Mouse (Mus musculus): Measurements from ENCODE around the gene Bbs4. TPM values are rescaled to one million over a fixed set of nuclear protein-coding genes. Genes with fewer than 3 reads are reported as not detected.
"Not testable (repeated sequence)": the region's sequence is repeated elsewhere in the genome, so short reads cannot be mapped to it uniquely, and the experiment has no call there.

Bbs4 gene
- polyA plus RNA-seq (2015; fragmentation: Nextera tagmentation; extraction: Ambion mirVana), result 33.9 and 34.8 TPM in 2 replicates

DNA sequence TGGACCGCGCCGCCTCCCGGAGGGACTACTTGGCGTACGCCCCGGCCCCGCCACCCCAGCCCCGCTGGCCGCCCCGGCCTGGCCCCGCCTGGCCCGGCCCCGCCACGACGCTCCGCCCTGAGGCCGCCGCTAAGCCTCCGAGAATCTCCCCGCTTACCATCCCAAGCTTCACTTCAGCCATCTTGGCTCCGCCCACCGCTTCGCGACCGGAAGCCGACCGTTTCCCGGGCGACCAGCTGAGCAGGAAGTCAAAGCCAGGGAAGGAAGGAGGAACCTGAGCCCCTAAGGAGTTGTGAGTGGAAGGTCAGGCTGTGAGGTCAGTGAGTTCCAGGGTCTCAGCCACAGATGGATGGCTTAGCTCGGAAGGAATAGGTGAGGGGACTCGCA lies at the start of gene Bbs4:
TSS of gene Bbs4 (minus strand) at position 256 of the 387 bp plus-strand sequence.
- no peaks in the 10 kb centered on the region for H3K36me3 ChIP-seq
- H3K4me3 ChIP-seq, result peak within 1 kb of the TSS; percentile 74
- under 1% methylated on average over 31 of the region's 32 CpGs for WGBS
- peak within 1 kb of the TSS; percentile 91 for H3K9ac ChIP-seq
- H3K9me3 ChIP-seq, result no peaks in the 10 kb centered on the region
- H3K4me2 ChIP-seq, result peak within 1 kb of the TSS; percentile 69
- H3K27me3 ChIP-seq, result no peaks in the 10 kb centered on the region
- peak; percentile 93 for ATAC-seq (ENCODE audit: low read depth)
- H3K27ac ChIP-seq (replicated peaks), result peak within 1 kb of the TSS; percentile 88
- peaks cover 13% of the 10 kb centered on the region for H3K4me1 ChIP-seq (replicated peaks)

GRCm38 (mm10) chr9:59389086-59389485 lies 35.8 kb upstream of the Bbs4 start:
- no peak overlapping the region for H3K4me3 ChIP-seq
- H3K9ac ChIP-seq, result no peak overlapping the region
- no peaks in the 10 kb centered on the region for H3K4me1 ChIP-seq (replicated peaks)
- WGBS, result 84% methylated on average over 4 of the region's 4 CpGs
- no peaks in the 10 kb centered on the region for H3K27me3 ChIP-seq
- no peaks in the 10 kb centered on the region for H3K9me3 ChIP-seq
- H3K36me3 ChIP-seq, result peaks cover 38% of the 10 kb centered on the region
- ATAC-seq (ENCODE audit: low read depth), result no peak
- H3K4me2 ChIP-seq, result no peak overlapping the region
- no peak overlapping the region for H3K27ac ChIP-seq (replicated peaks)

GRCm38 (mm10) chr9:59388311-59388710 lies 35.0 kb upstream of the Bbs4 start:
- Histone ChIP-seq H3K4me3 (no peak overlapping the region), H3K36me3 (peaks cover 31% of the 10 kb centered on the region), H3K9ac (no peak overlapping the region), H3K4me2 (no peak overlapping the region), H3K27me3 (no peaks in the 10 kb centered on the region), H3K9me3 (no peaks in the 10 kb centered on the region), H3K27ac (replicated peaks) (no peak overlapping the region), H3K4me1 (replicated peaks) (no peaks in the 10 kb centered on the region)
- ATAC-seq (ENCODE audit: low read depth), result no peak
- WGBS, result 85% methylated on average over 1 of the region's 1 CpGs

- H3K4me1 ChIP-seq (replicated peaks), result no peaks in the 10 kb centered on the region
- 46% methylated on average over 3 of the region's 3 CpGs for WGBS
- H3K36me3 ChIP-seq, result peaks cover 23% of the 10 kb centered on the region
- H3K27ac ChIP-seq (replicated peaks), result no peak overlapping the region
- H3K9me3 ChIP-seq, result no peaks in the 10 kb centered on the region
- no peak for ATAC-seq (ENCODE audit: low read depth)
- no peak overlapping the region for H3K9ac ChIP-seq
- H3K27me3 ChIP-seq, result no peaks in the 10 kb centered on the region
- no peak overlapping the region for H3K4me2 ChIP-seq
- H3K4me3 ChIP-seq, result no peak overlapping the region
These were observed 34.2 kb upstream of the Bbs4 start for GRCm38 (mm10) chr9:59387461-59387860.

DNA sequence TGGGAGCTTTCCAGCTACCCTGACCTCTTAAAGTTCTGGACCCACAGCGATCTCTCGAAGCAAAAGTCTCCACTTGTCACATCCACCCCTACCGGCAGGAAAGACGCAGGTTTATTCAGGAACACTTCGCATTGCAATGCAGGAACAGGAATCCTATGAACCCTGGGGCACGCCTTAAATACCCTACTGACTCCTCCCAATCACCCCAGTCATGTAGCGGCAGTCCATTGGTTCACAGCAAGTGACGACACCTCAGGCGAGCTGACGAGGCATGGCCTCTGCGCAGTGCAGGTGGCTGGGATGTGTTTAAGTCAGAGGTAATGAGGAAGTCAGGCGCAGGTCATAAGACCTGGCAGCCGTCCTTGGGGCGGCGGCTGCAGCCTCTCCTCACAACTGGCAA lies 22.3 kb upstream of the Bbs4 start:
- H3K4me1 ChIP-seq (replicated peaks), result no peaks in the 10 kb centered on the region
- 92% methylated on average over 15 of the region's 15 CpGs for WGBS
- H3K9ac ChIP-seq, result no peak overlapping the region
- H3K4me3 ChIP-seq, result no peak overlapping the region
- H3K9me3 ChIP-seq, result peaks cover 7% of the 10 kb centered on the region; the same call in 1 of the 2 replicates
- H3K36me3 ChIP-seq, result no peaks in the 10 kb centered on the region
- H3K27ac ChIP-seq (replicated peaks), result no peak overlapping the region
- H3K27me3 ChIP-seq, result no peaks in the 10 kb centered on the region
- no peak overlapping the region for H3K4me2 ChIP-seq
- ATAC-seq (ENCODE audit: low read depth), result no peak

- H3K9ac ChIP-seq, result no peak overlapping the region
- WGBS, result 88% methylated on average over 9 of the region's 9 CpGs
- H3K27ac ChIP-seq (replicated peaks), result no peak overlapping the region
These were observed 16.3 kb upstream of the Bbs4 start for GRCm38 (mm10) chr9:59369646-59370045.

GRCm38 (mm10) chr9:59369220-59369619 lies 15.9 kb upstream of the Bbs4 start:
- H3K36me3 ChIP-seq, result no peaks in the 10 kb centered on the region
- no peaks in the 10 kb centered on the region for H3K4me1 ChIP-seq (replicated peaks)
- no peak overlapping the region for H3K4me3 ChIP-seq
- no peak overlapping the region for H3K4me2 ChIP-seq
- no peak overlapping the region for H3K9ac ChIP-seq
- ATAC-seq (ENCODE audit: low read depth), result no peak
- peaks cover 7% of the 10 kb centered on the region; the same call in 1 of the 2 replicates for H3K9me3 ChIP-seq
- WGBS, result 83% methylated on average over 5 of the region's 5 CpGs
- H3K27me3 ChIP-seq, result no peaks in the 10 kb centered on the region
- H3K27ac ChIP-seq (replicated peaks), result no peak overlapping the region

More at GRCm38 (mm10) chr9:59369646-59370045, 16.3 kb upstream of the Bbs4 start:
- Histone ChIP-seq H3K27me3 (no peaks in the 10 kb centered on the region), H3K9me3 (peaks cover 7% of the 10 kb centered on the region; the same call in 1 of the 2 replicates), H3K4me2 (no peak overlapping the region), H3K4me1 (replicated peaks) (no peaks in the 10 kb centered on the region), H3K36me3 (no peaks in the 10 kb centered on the region), H3K4me3 (no peak overlapping the region)
- ATAC-seq (ENCODE audit: low read depth), result no peak

DNA sequence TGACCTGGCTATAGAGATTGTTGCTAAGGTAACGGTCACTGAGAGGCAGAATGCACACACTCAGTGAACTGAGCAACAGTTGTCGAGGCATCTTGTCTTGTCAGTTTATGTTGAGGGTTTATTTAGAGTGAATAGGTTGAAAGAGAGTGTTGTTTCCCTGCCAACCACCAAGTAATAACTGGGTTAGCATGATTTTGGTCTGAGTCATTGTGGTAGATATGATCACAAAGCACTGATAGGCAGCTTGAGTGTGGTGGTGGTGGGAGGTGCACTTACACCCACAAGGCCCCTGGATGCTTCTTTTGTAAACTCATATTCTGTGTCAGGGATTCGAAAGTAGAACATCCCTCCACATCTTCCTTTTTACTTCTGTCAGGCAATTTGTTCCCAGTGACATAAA lies 7.2 kb upstream of the Bbs4 start:
- WGBS, result 65% methylated on average over 2 of the region's 3 CpGs
- not testable (repeated sequence) for H3K4me1 ChIP-seq (replicated peaks)

GRCm38 (mm10) chr9:59358041-59358440 lies 4.7 kb upstream of the Bbs4 start:
- not testable (repeated sequence) for H3K9ac ChIP-seq; H3K4me3 ChIP-seq; H3K9me3 ChIP-seq; H3K27ac ChIP-seq (replicated peaks); H3K4me1 ChIP-seq (replicated peaks); H3K4me2 ChIP-seq; H3K27me3 ChIP-seq; ATAC-seq (ENCODE audit: low read depth); H3K36me3 ChIP-seq
- WGBS, result 53% methylated on average over 1 of the region's 1 CpGs

More for the DNA sequence above, 7.2 kb upstream of the Bbs4 start:
- not testable (repeated sequence) for H3K27me3 ChIP-seq; H3K4me2 ChIP-seq; H3K27ac ChIP-seq (replicated peaks); H3K36me3 ChIP-seq; H3K9ac ChIP-seq; H3K9me3 ChIP-seq; H3K4me3 ChIP-seq; ATAC-seq (ENCODE audit: low read depth)

- ATAC-seq (ENCODE audit: low read depth), result peak; percentile 19; the same call in 1 of the 2 replicates
- Histone ChIP-seq H3K27me3 (no peaks in the 10 kb centered on the region), H3K9me3 (no peaks in the 10 kb centered on the region), H3K4me2 (peak overlapping the region; percentile 69), H3K27ac (replicated peaks) (peak overlapping the region; percentile 88), H3K4me1 (replicated peaks) (peaks cover 13% of the 10 kb centered on the region), H3K4me3 (peak overlapping the region; percentile 74), H3K9ac (peak overlapping the region; percentile 91), H3K36me3 (no peaks in the 10 kb centered on the region)
- 11% methylated on average over 15 of the region's 15 CpGs for WGBS
These were observed 589 bp downstream of the Bbs4 start for GRCm38 (mm10) chr9:59352586-59353252.

DNA sequence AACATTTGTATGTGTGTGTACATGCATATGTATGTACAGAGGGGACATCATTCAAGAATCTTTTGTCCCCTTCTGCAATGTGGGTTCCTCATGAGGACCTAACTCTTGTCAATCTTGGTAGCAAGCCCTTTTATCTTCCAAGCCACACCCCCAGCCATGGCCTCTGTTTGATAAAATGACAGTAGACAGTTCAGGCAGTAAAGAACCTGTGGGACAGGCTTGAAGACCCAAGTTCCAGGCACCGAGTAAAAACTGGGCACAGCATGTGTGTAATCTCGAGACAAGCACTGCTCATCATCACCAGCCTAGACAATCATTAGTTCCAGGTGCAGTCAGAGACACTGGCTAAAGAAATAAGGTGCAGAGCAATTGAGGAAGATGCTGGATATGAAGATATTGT lies 7.1 kb downstream of the Bbs4 start:
- ATAC-seq (ENCODE audit: low read depth), result no peak
- H3K4me1 ChIP-seq (replicated peaks), result no peaks in the 10 kb centered on the region
- H3K9ac ChIP-seq, result no peak overlapping the region
- H3K4me2 ChIP-seq, result no peak overlapping the region
- H3K9me3 ChIP-seq, result 0 out of 2 replicates have a peak, but pooled peaks cover 4% of the 10 kb centered on the region
- 81% methylated on average over 2 of the region's 2 CpGs for WGBS
- H3K4me3 ChIP-seq, result no peak overlapping the region
- H3K27ac ChIP-seq (replicated peaks), result no peak overlapping the region
- H3K27me3 ChIP-seq, result no peaks in the 10 kb centered on the region
- H3K36me3 ChIP-seq, result peaks cover 28% of the 10 kb centered on the region

DNA sequence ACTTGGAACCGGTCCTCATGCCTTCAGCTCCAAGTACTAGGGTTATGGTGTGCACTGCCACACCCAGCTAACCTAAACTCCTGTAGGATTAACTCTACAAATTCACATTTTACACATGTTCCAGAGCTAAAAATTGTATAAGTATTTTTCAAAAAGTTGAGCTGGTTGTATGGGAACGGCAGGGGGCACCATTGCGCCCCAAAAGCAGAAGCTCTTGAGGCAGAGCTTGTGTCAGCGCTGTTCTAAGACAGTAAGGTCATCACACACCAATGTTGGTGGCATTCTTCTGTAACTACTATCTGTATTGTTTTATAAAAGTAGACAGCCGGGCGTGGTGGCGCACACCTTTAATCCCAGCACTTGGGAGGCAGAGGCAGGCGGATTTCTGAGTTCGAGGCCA lies 13.3 kb downstream of the Bbs4 start:
- H3K27me3 ChIP-seq, result no peaks in the 10 kb centered on the region
- no peak overlapping the region for H3K4me2 ChIP-seq
- 92% methylated on average over 9 of the region's 9 CpGs for WGBS
- H3K27ac ChIP-seq (replicated peaks), result no peak overlapping the region
- peaks cover 70% of the 10 kb centered on the region for H3K36me3 ChIP-seq
- no peaks in the 10 kb centered on the region for H3K4me1 ChIP-seq (replicated peaks)
- 0 out of 2 replicates have a peak, but pooled peaks cover 4% of the 10 kb centered on the region for H3K9me3 ChIP-seq
- no peak overlapping the region for H3K9ac ChIP-seq
- no peak for ATAC-seq (ENCODE audit: low read depth)
- H3K4me3 ChIP-seq, result no peak overlapping the region

GRCm38 (mm10) chr9:59339107-59339506 lies 14.2 kb downstream of the Bbs4 start:
- H3K9me3 ChIP-seq, result 0 out of 2 replicates have a peak, but pooled peaks cover 4% of the 10 kb centered on the region
- no peak for ATAC-seq (ENCODE audit: low read depth)
- H3K36me3 ChIP-seq, result peaks cover 77% of the 10 kb centered on the region
- WGBS, result 92% methylated on average over 5 of the region's 5 CpGs
- no peak overlapping the region for H3K4me3 ChIP-seq
- H3K27me3 ChIP-seq, result no peaks in the 10 kb centered on the region
- no peak overlapping the region for H3K4me2 ChIP-seq
- no peak overlapping the region for H3K27ac ChIP-seq (replicated peaks)
- no peak overlapping the region for H3K9ac ChIP-seq
- H3K4me1 ChIP-seq (replicated peaks), result no peaks in the 10 kb centered on the region

Measured in neural tube, embryonic 13.5 days (tissue).